Mouse (Mus musculus) A20 (cell line): Measurements from ENCODE around the gene Kank2.
"Not testable (repeated sequence)": the region's sequence is repeated elsewhere in the genome, so short reads cannot be mapped to it uniquely, and the experiment has no call there.

ENCODE experiments used
- DNase-seq: peaks from one replicate; pipeline ENCODE4 v3.0.0-alpha.2; 2011; ENCODE audit warnings: low read depth, low spot score

Gene Kank2

GRCm38 (mm10) chr9:21818125-21818524, 19.6 kb upstream of the Kank2 start:
- DNase-seq: no peak

- no peak for DNase-seq
Measured at GRCm38 (mm10) chr9:21816716-21817305, 18.3 kb upstream of the Kank2 start.

- DNase-seq: no peak
Measured at GRCm38 (mm10) chr9:21811170-21811569, 12.6 kb upstream of the Kank2 start.

- peak; percentile 45 for DNase-seq
Measured at GRCm38 (mm10) chr9:21808561-21808960, 10.0 kb upstream of the Kank2 start.

GRCm38 (mm10) chr9:21806976-21807375, 8.4 kb upstream of the Kank2 start:
- DNase-seq: peak; percentile 48

- DNase-seq: peak; percentile 3
Measured at GRCm38 (mm10) chr9:21806363-21806762, 7.8 kb upstream of the Kank2 start.

- peak; percentile 51 for DNase-seq
Measured at GRCm38 (mm10) chr9:21803986-21804644, 5.6 kb upstream of the Kank2 start.

GRCm38 (mm10) chr9:21801591-21801990, 3.0 kb upstream of the Kank2 start:
- no peak for DNase-seq

GRCm38 (mm10) chr9:21801121-21801520, 2.6 kb upstream of the Kank2 start:
- DNase-seq: no peak

GRCm38 (mm10) chr9:21799010-21799350, 436 bp upstream of the Kank2 start:
- DNase-seq: no peak

GRCm38 (mm10) chr9:21797921-21798344, 611 bp downstream of the Kank2 start:
- no peak for DNase-seq

GRCm38 (mm10) chr9:21796919-21797318, 1.6 kb downstream of the Kank2 start:
- DNase-seq: no peak

GRCm38 (mm10) chr9:21796259-21796658, 2.3 kb downstream of the Kank2 start:
- no peak for DNase-seq

GRCm38 (mm10) chr9:21795579-21795978, 3.0 kb downstream of the Kank2 start:
- DNase-seq: no peak

GRCm38 (mm10) chr9:21794925-21795324, 3.6 kb downstream of the Kank2 start:
- no peak for DNase-seq

- no peak for DNase-seq
Measured at GRCm38 (mm10) chr9:21794344-21794834, 4.2 kb downstream of the Kank2 start.

GRCm38 (mm10) chr9:21793507-21793906, 5.0 kb downstream of the Kank2 start:
- not testable (repeated sequence) for DNase-seq

GRCm38 (mm10) chr9:21792644-21793043, 5.9 kb downstream of the Kank2 start:
- DNase-seq: no peak

- DNase-seq: no peak
Measured at GRCm38 (mm10) chr9:21791861-21792260, 6.7 kb downstream of the Kank2 start.

GRCm38 (mm10) chr9:21788234-21788633, 10.3 kb downstream of the Kank2 start:
- no peak for DNase-seq

GRCm38 (mm10) chr9:21787654-21788053, 10.9 kb downstream of the Kank2 start:
- DNase-seq: no peak

GRCm38 (mm10) chr9:21786906-21787305, 11.6 kb downstream of the Kank2 start:
- DNase-seq: peak; percentile 53

- DNase-seq: not testable (repeated sequence)
Measured at GRCm38 (mm10) chr9:21786309-21786708, 12.2 kb downstream of the Kank2 start.
